Mouse (Mus musculus): ENCODE data around the gene Gpr63. TPM values are rescaled to one million over a fixed set of nuclear protein-coding genes. Genes with fewer than 3 reads are reported as not detected.
"Not testable (repeated sequence)": the region's sequence is repeated elsewhere in the genome, so short reads cannot be mapped to it uniquely, and the experiment has no call there.

Gene Gpr63
- polyA plus RNA-seq, 1 experiment from 2014 or later = 0.08 TPM

DNA sequence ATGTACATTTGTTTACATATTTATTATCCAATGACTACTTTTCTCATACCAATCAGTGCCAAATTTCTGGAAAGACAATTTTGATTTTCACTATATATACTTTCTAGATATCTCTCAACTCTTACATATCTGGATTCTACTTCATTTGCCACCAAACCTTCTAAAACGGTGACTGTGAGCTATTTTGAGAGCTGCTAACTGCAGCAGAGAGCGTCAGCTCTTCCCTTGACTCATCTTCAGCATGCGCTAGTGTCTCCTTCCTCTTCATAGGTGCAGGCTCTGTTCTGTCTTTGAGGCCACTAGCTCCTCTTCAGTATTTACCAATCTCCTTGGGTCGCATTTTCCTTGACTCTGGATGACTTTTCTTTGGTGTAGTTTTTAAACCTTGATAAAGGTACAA lies 63.7 kb downstream of the Gpr63 start:
- Histone ChIP-seq H3K9ac (ENCODE audit: low read depth, low read length) (no peak overlapping the region), H3K4me2 (ENCODE audit: low read depth, low read length) (no peak overlapping the region), H3K27ac (ENCODE audit: low read length) (no peak overlapping the region), H3K36me3 (ENCODE audit: control insufficient read depth, insufficient read depth) (no peaks in the 10 kb centered on the region), H3K27me3 (ENCODE audit: control insufficient read depth, insufficient read depth, low read depth, low read length) (no peaks in the 10 kb centered on the region), H3K4me1 (ENCODE audit: control insufficient read depth, low read depth, low read length) (no peaks in the 10 kb centered on the region), H3K4me3 (ENCODE audit: low read depth, low read length) (no peak overlapping the region), H3K9me3 (replicated peaks; ENCODE audit: control insufficient read depth, low read length) (no peaks in the 10 kb centered on the region)
- ATAC-seq (ENCODE audit: low read depth) = no peak
- 45% methylated on average over 4 of the region's 4 CpGs for WGBS (ENCODE audit: insufficient replicate concordance)

DNA sequence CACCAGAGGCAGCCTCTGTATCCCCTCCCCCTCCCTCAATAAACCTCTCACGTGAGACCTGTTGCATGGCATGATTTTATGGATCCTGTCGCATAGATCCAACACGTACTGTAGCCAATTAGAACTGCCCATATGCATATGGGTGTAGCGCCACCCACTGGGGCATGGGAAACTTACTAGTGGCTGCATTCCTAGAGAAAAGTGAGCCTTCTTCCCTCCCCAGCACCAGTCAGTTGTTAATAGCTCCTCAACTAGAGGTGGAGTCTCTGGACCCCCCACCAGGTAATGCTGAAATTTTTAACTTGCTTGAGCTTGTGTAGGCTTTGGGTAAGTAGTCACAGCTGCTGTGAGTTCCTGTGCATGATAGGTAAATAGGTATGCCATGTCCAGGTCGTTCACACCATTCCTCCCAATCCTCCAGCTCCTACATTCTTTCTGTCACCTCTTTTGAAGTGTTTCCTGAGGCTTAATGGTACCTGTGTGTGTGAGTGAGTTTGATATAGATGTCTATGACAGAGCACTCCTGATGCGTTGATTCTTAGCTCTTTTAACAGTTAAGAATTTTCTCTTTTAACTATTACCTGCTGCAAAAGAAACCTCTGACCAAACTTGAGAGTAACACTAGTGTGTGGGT lies 69.1 kb downstream of the Gpr63 start:
- no peaks in the 10 kb centered on the region for H3K27me3 ChIP-seq (ENCODE audit: control insufficient read depth, insufficient read depth, low read depth, low read length)
- H3K27ac ChIP-seq (ENCODE audit: low read length) = no peak overlapping the region
- no peak for ATAC-seq (ENCODE audit: low read depth)
- H3K4me2 ChIP-seq (ENCODE audit: low read depth, low read length) = no peak overlapping the region
- H3K4me1 ChIP-seq (ENCODE audit: control insufficient read depth, low read depth, low read length) = no peaks in the 10 kb centered on the region
- 24% methylated on average over 6 of the region's 6 CpGs for WGBS (ENCODE audit: insufficient replicate concordance)
- no peak overlapping the region for H3K9ac ChIP-seq (ENCODE audit: low read depth, low read length)
- H3K4me3 ChIP-seq (ENCODE audit: low read depth, low read length) = no peak overlapping the region
- H3K36me3 ChIP-seq (ENCODE audit: control insufficient read depth, insufficient read depth) = no peaks in the 10 kb centered on the region
- no peaks in the 10 kb centered on the region for H3K9me3 ChIP-seq (replicated peaks; ENCODE audit: control insufficient read depth, low read length)

DNA sequence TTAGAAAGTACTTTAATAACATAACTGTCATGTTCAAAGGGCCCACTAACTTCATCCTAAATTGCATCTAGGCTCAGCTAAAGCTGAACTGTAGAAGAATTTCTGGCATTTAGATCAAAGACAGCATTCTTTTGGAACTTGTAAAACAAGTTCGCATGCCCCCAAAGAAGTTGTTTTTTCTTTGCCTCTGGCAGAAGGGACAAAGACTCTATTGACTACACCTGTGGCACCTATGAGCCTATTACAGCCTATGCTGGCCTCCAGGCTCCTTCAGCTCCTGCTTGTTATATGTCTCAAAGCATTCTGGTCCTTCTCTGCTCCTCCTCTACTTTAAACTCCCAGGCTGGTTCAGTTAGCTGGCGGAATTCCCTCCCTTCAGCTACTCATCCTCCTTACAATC lies 69.6 kb downstream of the Gpr63 start:
- Histone ChIP-seq H3K27ac (ENCODE audit: low read length) (no peak overlapping the region), H3K4me2 (ENCODE audit: low read depth, low read length) (no peak overlapping the region), H3K4me1 (ENCODE audit: control insufficient read depth, low read depth, low read length) (no peaks in the 10 kb centered on the region), H3K9ac (ENCODE audit: low read depth, low read length) (no peak overlapping the region), H3K36me3 (ENCODE audit: control insufficient read depth, insufficient read depth) (no peaks in the 10 kb centered on the region), H3K27me3 (ENCODE audit: control insufficient read depth, insufficient read depth, low read depth, low read length) (no peaks in the 10 kb centered on the region), H3K4me3 (ENCODE audit: low read depth, low read length) (no peak overlapping the region), H3K9me3 (replicated peaks; ENCODE audit: control insufficient read depth, low read length) (no peaks in the 10 kb centered on the region)
- WGBS (ENCODE audit: insufficient replicate concordance) = 53% methylated on average over 2 of the region's 2 CpGs
- no peak for ATAC-seq (ENCODE audit: low read depth)

DNA sequence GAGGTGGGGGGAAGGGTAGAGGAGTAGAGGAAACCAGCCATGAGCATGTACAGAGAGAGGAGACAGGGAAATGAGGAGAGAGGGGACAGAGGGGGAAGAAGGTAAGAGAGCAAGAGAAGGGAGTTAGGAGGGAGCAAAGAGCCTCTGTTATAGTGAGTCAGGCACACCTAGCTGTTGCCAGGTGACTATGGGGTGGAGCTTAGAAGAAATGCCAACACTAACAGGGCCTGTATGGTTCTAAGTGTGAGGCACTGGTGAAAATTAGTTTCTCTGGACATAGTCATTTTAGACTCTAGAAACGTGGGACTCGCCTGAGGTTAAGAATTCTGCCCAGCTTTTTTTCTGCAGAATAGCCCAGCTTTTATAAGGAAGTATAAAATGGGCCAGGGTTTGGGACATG lies 71.1 kb downstream of the Gpr63 start:
- Histone ChIP-seq H3K4me3 (ENCODE audit: low read depth, low read length) (no peak overlapping the region), H3K4me2 (ENCODE audit: low read depth, low read length) (no peak overlapping the region), H3K9ac (ENCODE audit: low read depth, low read length) (no peak overlapping the region), H3K27me3 (ENCODE audit: control insufficient read depth, insufficient read depth, low read depth, low read length) (no peaks in the 10 kb centered on the region), H3K27ac (ENCODE audit: low read length) (no peak overlapping the region), H3K36me3 (ENCODE audit: control insufficient read depth, insufficient read depth) (no peaks in the 10 kb centered on the region), H3K4me1 (ENCODE audit: control insufficient read depth, low read depth, low read length) (no peaks in the 10 kb centered on the region), H3K9me3 (replicated peaks; ENCODE audit: control insufficient read depth, low read length) (no peaks in the 10 kb centered on the region)
- ATAC-seq (ENCODE audit: low read depth) = no peak
- 44% methylated on average over 2 of the region's 2 CpGs for WGBS (ENCODE audit: insufficient replicate concordance)

DNA sequence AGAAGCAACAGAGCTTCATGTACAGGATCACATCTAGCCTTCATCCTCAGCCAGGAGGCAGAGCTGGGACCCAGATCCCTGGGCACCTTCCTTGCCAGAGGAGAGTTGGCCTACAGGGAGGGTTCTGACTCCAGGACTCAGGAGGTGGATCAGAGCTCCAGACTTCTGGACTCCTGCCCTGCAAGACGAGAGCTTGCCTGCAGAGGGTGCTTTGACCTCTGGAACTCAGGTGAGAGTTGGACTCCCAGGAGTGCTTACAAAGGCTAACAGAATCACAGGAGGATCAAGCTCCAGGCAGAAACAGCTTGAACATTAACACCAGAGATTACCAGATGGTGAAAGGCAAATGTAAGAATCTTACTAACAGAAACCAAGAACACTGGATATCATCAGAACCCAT lies 89.3 kb downstream of the Gpr63 start:
- H3K4me1 ChIP-seq (ENCODE audit: control insufficient read depth, low read depth, low read length); H3K9ac ChIP-seq (ENCODE audit: low read depth, low read length); H3K27ac ChIP-seq (ENCODE audit: low read length); H3K27me3 ChIP-seq (ENCODE audit: control insufficient read depth, insufficient read depth, low read depth, low read length); ATAC-seq (ENCODE audit: low read depth); H3K36me3 ChIP-seq (ENCODE audit: control insufficient read depth, insufficient read depth); H3K4me2 ChIP-seq (ENCODE audit: low read depth, low read length); H3K9me3 ChIP-seq (replicated peaks; ENCODE audit: control insufficient read depth, low read length); H3K4me3 ChIP-seq (ENCODE audit: low read depth, low read length): not testable (repeated sequence)
- WGBS (ENCODE audit: insufficient replicate concordance) = 39% methylated on average over 1 of the region's 1 CpGs

Other genes starting within 250 kb of the Gpr63 start
- gene Klhl32, start 115.3 kb upstream of the Gpr63 start, polyA plus RNA-seq (2015; fragmentation: Nextera tagmentation; extraction: Ambion mirVana) = 0.07 and 0.19 TPM in 2 replicates
- gene Ndufaf4, start 68.3 kb upstream of the Gpr63 start, polyA plus RNA-seq (2015; fragmentation: Nextera tagmentation; extraction: Ambion mirVana) = 16.9 TPM in 2 replicates

Measured in liver, embryonic 16.5 days (tissue).